Mouse (Mus musculus) neural tube, embryonic 12.5 days (tissue): ENCODE results near the gene Kirrel2. TPM values are rescaled to one million over a fixed set of nuclear protein-coding genes. Genes with fewer than 3 reads are reported as not detected.

ENCODE experiments used
- ATAC-seq: fragments of 200-750 bp; cut with Nextera tagmentation; 2 replicates; pipeline ENCODE4 v1.8.0; 2017; ENCODE audit warnings: low read depth, mild to moderate bottlenecking, moderate TSS enrichment, moderate library complexity; ENCODE audit not compliant: low FRiP score
- H3K27ac ChIP-seq: fragments of 300-500 bp; sonication (generic); 2 replicates; pipeline ENCODE4 v1.5.1; 2016
- H3K27me3 ChIP-seq: fragments of 300-500 bp; sonication (generic); replicated peaks from 2 replicates; pipeline ENCODE4 v1.6.1; 2016; ENCODE audit warnings: mild to moderate bottlenecking
- H3K36me3 ChIP-seq: fragments of 300-500 bp; sonication (generic); 2 replicates; pipeline ENCODE4 v1.6.1; 2016; ENCODE audit warnings: mild to moderate bottlenecking
- H3K4me1 ChIP-seq: fragments of 300-500 bp; sonication (generic); 2 replicates; pipeline ENCODE4 v1.6.1; 2016
- H3K4me2 ChIP-seq: fragments of 300-500 bp; sonication (generic); replicated peaks from 2 replicates; pipeline ENCODE4 v1.6.1; 2016; ENCODE audit warnings: mild to moderate bottlenecking
- H3K4me3 ChIP-seq: fragments of 300-500 bp; sonication (generic); 2 replicates; pipeline ENCODE4 v1.5.1; 2016
- H3K9ac ChIP-seq: fragments of 300-500 bp; sonication (generic); 2 replicates; pipeline ENCODE4 v1.6.1; 2016; ENCODE audit warnings: mild to moderate bottlenecking
- H3K9me3 ChIP-seq: fragments of 300-500 bp; sonication (generic); 2 replicates; pipeline ENCODE4 v1.6.1; 2016; ENCODE audit warnings: mild to moderate bottlenecking
- WGBS: fragments of 180-500 bp; shearing (Covaris S2); methylation state at CpG from one replicate; pipeline ENCODE4 v1.1.7; 2016; 5-methylcytosine and 5-hydroxymethylcytosine counted together
- polyA plus RNA-seq: library from polyadenylated mRNA; unstranded; fragments of >200 nt; fragmentation: Nextera tagmentation; extraction: Ambion mirVana; gene quantifications from 2 replicates; pipeline ENCODE4 v1.2.1, GENCODE M21; 2016

Gene Kirrel2
- polyA plus RNA-seq, 1 experiment from 2014 or later = 13.5 TPM

DNA sequence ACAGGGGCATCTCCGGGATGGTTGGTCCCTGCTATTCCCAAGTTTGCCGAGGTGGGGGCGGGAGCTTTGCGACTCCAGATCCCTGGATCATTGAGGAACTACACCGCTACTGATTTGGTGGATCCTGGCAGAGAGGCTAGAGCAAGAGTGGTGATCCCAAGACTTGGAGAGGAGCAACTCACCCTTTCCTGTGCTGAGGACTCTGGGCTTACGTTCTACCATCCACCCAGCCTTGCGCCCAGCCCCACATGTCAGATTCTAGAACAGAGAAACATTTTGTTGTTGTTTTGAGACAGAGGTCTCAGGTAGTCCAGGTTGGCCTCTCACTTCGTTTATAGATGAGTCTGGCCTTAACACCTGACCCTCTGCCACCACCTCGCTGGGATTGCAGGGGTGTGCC, 34.9 kb downstream of the Kirrel2 start:
- WGBS = 17% methylated on average over 9 of the region's 9 CpGs
- Histone ChIP-seq H3K4me1 (peaks cover 14% of the 10 kb centered on the region), H3K27me3 (peaks cover 9% of the 10 kb centered on the region; the same call in 1 of the 2 replicates), H3K9me3 (no peaks in the 10 kb centered on the region), H3K4me2 (peak overlapping the region; percentile 86), H3K4me3 (peak overlapping the region; percentile 51), H3K36me3 (peaks cover 6% of the 10 kb centered on the region; the same call in 1 of the 2 replicates), H3K9ac (peak overlapping the region; percentile 56), H3K27ac (no peak overlapping the region)
- ATAC-seq = peak; percentile 46

DNA sequence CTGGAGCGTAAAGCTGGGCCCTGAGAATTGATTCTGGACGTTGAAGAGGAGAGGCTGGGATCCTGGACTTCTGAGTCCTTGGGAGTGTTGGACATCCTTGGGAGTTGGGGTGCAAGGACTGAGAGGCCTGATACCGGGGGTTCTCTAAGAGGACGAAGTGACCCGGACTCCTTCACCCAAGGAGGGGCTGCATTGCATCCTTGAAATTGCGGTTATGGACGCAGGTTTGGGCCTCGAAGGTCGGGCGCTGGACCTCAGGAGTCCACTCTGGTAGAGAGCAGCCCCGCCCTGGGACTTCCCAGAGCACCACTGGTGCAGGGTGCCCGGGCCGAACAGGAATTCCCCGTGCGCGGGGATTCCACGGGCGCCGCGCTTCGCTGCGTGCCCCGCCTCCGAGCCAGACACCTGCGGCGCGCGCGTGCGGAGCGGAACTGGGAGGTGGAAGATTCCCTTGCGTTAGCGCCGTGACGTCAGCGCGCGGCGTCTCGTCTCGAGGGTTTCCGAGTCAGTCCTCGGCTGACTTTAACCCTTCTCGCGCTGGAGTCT, 35.5 kb downstream of the Kirrel2 start:
- Histone ChIP-seq H3K9me3 (no peaks in the 10 kb centered on the region), H3K9ac (peak overlapping the region; percentile 56), H3K4me3 (peak overlapping the region; percentile 51), H3K4me1 (peaks cover 14% of the 10 kb centered on the region), H3K36me3 (peaks cover 2% of the 10 kb centered on the region; the same call in 1 of the 2 replicates), H3K27me3 (peaks cover 9% of the 10 kb centered on the region; the same call in 1 of the 2 replicates), H3K4me2 (peak overlapping the region; percentile 86), H3K27ac (no peak overlapping the region)
- peak; percentile 83 for ATAC-seq
- WGBS = under 1% methylated on average over 45 of the region's 45 CpGs

DNA sequence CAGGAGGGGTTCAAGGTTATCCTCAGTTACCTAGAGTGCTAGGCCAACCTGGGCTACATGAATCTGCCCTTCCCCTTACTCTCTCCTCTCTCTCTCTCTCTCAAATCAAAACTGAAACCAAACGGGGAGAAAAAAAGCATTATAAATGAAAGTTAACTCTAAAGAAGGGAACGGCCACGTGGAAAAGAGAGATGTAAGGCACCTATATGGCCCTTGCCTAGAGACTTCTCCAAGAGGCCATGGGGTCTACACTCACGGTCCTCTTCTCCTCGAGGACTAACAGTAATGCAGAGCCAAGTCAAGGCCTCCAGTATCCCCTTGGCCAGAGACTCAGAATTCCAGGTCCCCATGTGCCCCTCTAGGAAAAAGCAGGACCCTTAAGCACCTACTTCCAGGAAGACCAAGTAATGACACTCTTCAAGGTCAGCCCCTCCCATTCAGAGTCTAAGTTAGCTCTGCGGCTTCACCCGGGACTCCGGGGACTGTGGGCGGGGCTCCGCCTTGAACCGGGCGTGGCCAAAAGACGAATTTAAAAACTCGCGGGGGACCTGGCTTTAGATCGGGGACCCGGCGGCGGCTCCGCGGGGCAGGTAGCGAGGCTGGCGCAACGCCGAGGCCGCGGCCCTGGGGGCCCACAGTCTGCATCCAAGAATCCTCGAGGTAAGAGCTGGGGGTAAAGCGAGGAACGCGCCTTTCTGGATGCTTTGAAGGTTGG, 36.2 kb downstream of the Kirrel2 start, which contains the start of gene Nfkbid:
Nfkbid (plus strand) TSS at position 558 of the 715 bp plus-strand sequence.
- WGBS = 10% methylated on average over 31 of the region's 31 CpGs
- no peak within 1 kb of the TSS for H3K27ac ChIP-seq

DNA sequence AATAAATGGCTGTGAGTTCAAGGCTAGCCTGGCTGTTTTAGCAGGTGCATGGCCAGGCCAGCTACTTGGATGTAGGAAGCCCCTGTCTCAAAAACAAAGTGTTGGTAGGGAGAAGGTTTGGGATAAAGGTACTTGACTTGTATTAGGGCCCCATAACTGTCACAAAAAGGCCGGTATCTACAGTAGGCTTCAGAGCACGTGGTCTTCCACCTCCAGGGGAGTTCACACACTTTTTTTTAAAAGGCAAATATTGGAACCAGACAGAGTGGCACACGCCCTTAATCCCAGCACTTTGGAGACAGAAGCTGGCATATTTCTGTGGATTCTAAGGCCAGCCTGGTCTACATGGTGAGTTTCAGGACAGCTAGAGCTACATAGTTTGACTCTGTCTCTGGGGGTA, 36.8 kb downstream of the Kirrel2 start:
- Histone ChIP-seq H3K27me3 (peaks cover 9% of the 10 kb centered on the region; the same call in 1 of the 2 replicates), H3K4me3 (no peak overlapping the region), H3K4me2 (no peak overlapping the region; the same call in 1 of the 2 replicates), H3K9ac (no peak overlapping the region), H3K36me3 (no peaks in the 10 kb centered on the region; the same call in 1 of the 2 replicates), H3K27ac (no peak overlapping the region), H3K4me1 (peaks cover 14% of the 10 kb centered on the region), H3K9me3 (no peaks in the 10 kb centered on the region)
- no peak for ATAC-seq
- WGBS = 84% methylated on average over 3 of the region's 3 CpGs

More for the DNA sequence above, 36.2 kb downstream of the Kirrel2 start, which contains the start of gene Nfkbid:
- Histone ChIP-seq H3K9ac (peak within 1 kb of the TSS; percentile 56), H3K4me2 (peak within 1 kb of the TSS; percentile 86), H3K36me3 (no peaks in the 10 kb centered on the region; the same call in 1 of the 2 replicates), H3K4me1 (peaks cover 14% of the 10 kb centered on the region), H3K4me3 (peak within 1 kb of the TSS; percentile 51), H3K27me3 (peaks cover 9% of the 10 kb centered on the region; the same call in 1 of the 2 replicates), H3K9me3 (no peaks in the 10 kb centered on the region)
- 0 out of 2 replicates have a peak, but pooled peaks have one; percentile 15 for ATAC-seq

DNA sequence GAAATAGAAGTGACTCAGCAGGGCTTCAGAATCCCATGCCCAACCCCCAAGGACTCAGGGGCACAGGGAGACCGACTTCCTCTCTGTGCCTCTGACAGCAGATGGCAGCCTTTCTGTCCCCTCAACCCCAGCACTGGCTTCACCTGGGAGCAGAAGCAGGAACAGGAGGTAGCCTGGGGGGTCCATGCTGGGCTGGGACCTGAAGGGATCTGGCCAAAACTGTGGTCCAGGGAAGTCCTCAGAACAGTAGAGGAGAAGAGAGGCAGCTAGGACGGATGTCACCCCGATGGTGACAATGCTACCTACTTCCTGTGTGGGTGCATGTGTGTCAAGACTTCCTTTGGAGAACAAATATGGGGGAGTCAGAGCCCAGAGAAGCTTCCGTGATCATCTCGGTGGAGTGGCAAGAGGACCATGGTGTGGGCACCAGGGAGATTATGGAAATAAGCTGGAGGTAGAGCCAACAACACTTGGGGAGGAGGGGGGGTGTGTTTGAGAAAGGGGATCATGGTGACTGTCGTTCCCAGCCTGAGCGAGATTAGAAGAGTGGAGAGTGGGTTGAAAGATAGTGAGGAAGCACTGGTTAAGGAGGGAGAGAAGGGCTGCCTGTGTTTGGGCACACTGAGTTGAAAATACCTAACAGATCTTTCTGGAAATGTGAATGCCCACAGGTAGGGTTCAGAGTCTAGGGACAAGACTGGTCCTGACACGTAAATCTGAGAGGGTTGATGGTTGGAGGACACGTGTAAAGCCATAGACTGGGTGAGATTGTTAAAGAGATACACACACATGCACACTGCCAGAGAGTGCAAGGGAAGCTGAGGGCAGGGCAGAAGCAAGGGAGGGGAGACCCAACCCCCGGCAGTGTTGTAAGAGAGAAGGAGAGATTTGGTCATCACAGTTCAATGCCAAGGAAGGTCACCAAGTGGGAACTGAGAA, 37.7 kb downstream of the Kirrel2 start, which contains the start of gene Hcst:
Hcst (minus strand) TSS at position 294 of the 939 bp plus-strand sequence.
- H3K4me1 ChIP-seq = peaks cover 14% of the 10 kb centered on the region
- H3K9me3 ChIP-seq = no peaks in the 10 kb centered on the region
- H3K27me3 ChIP-seq = peaks cover 9% of the 10 kb centered on the region; the same call in 1 of the 2 replicates
- no peak within 1 kb of the TSS for H3K4me3 ChIP-seq
- no peak within 1 kb of the TSS for H3K9ac ChIP-seq
- H3K4me2 ChIP-seq = no peak within 1 kb of the TSS
- 72% methylated on average over 10 of the region's 10 CpGs for WGBS
- no peak for ATAC-seq
- no peak within 1 kb of the TSS for H3K27ac ChIP-seq
- no peaks in the 10 kb centered on the region for H3K36me3 ChIP-seq

DNA sequence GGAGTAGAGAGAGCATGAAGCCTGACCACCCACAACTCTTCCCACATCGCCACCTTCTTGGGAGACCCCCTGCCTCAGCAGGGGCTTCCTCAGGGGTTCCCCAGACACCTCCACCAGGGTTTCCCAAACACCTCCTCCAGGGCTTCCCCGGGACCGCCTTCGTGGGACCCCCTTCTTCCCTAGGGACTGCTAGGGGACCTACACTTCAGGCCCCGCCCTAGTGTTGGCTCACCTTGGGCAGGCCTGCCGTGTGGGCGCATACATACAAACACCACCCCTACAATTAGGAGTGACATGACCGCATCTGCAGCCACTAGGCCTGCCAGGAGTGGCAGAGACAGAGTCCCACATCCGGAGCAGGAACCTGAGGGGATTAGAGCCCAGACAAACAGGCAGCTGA, 39.6 kb downstream of the Kirrel2 start:
- Histone ChIP-seq H3K27ac (no peak overlapping the region), H3K36me3 (no peaks in the 10 kb centered on the region), H3K9ac (no peak overlapping the region), H3K9me3 (no peaks in the 10 kb centered on the region), H3K27me3 (peaks cover 9% of the 10 kb centered on the region; the same call in 1 of the 2 replicates), H3K4me3 (no peak overlapping the region), H3K4me1 (peaks cover 7% of the 10 kb centered on the region), H3K4me2 (no peak overlapping the region)
- ATAC-seq = no peak
- 80% methylated on average over 9 of the region's 9 CpGs for WGBS

DNA sequence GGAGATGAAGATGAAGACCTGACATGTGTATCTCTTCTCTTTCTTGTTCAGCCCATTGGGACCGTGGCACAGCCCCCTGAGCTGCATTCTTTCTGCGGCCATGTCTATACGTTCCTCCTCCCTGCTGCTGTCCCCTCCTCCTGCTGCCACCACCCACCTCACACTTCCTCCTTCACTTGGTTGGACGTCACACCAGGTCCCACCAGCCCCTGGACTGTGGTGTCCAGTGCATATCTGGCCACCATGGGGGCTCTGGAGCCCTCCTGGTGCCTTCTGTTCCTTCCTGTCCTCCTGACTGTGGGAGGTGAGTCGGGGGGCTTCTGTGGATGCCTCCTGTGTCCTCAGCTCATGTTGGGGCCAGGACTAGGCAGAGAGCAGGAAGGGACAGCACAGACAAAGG, 43.9 kb downstream of the Kirrel2 start, which contains the start of gene Tyrobp:
Tyrobp (plus strand) TSS at position 165 of the 400 bp plus-strand sequence.
- no peaks in the 10 kb centered on the region for H3K36me3 ChIP-seq
- no peaks in the 10 kb centered on the region for H3K4me1 ChIP-seq
- no peak within 1 kb of the TSS for H3K27ac ChIP-seq
- 73% methylated on average over 5 of the region's 5 CpGs for WGBS
- no peaks in the 10 kb centered on the region for H3K27me3 ChIP-seq
- no peak for ATAC-seq
- no peak within 1 kb of the TSS for H3K9ac ChIP-seq
- H3K4me2 ChIP-seq = no peak within 1 kb of the TSS
- no peak within 1 kb of the TSS for H3K4me3 ChIP-seq
- no peaks in the 10 kb centered on the region for H3K9me3 ChIP-seq

DNA sequence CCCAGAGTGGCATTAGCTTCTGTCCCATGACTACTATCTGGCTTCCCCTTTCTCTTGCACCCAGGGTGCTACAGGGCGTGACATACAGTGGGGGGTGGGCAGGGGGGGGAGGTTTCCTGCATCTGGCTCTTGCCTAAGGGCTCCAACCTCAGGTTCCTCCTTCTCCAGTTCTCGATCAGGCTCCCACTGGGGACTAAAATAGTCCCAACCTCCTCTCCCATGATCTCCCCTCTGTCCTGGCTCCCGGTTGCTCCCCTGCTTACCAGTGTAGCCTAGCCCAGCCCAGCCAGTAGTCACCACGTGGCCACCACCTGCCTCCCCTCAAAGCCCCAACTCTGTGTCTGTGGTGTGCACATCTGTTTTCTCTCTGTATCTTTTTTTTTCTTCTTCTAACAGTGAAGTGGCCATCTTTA, 44.7 kb downstream of the Kirrel2 start:
- no peaks in the 10 kb centered on the region for H3K27me3 ChIP-seq
- no peaks in the 10 kb centered on the region for H3K9me3 ChIP-seq
- H3K27ac ChIP-seq = no peak overlapping the region
- no peak overlapping the region for H3K9ac ChIP-seq
- no peaks in the 10 kb centered on the region for H3K36me3 ChIP-seq
- ATAC-seq = no peak
- WGBS = 63% methylated on average over 4 of the region's 4 CpGs
- H3K4me1 ChIP-seq = no peaks in the 10 kb centered on the region
- no peak overlapping the region for H3K4me3 ChIP-seq
- no peak overlapping the region for H3K4me2 ChIP-seq

DNA sequence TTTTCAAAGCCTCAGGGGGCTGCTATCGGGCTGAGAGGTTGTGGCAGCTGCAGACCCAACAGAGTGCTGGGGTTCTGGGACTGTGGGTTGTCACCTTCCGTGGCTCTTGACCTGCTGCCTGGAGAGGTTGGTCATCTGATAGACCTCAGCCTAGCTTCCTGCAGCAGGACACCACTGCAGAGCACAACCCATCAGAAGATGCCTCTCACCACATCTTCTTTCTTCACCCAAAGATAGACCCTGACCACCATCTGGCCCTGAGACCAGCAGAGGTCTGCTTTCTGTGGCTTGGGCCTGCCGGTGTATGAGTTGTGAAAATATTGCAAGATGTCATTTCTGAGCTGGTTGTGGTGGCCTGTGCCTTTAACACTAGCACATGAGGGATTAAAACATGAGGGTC, 46.5 kb downstream of the Kirrel2 start:
- no peak overlapping the region for H3K4me2 ChIP-seq
- no peaks in the 10 kb centered on the region for H3K4me1 ChIP-seq
- H3K27ac ChIP-seq = no peak overlapping the region
- WGBS = 75% methylated on average over 3 of the region's 3 CpGs
- ATAC-seq = no peak
- H3K9ac ChIP-seq = no peak overlapping the region
- H3K4me3 ChIP-seq = no peak overlapping the region
- no peaks in the 10 kb centered on the region for H3K9me3 ChIP-seq
- H3K36me3 ChIP-seq = no peaks in the 10 kb centered on the region
- H3K27me3 ChIP-seq = no peaks in the 10 kb centered on the region

DNA sequence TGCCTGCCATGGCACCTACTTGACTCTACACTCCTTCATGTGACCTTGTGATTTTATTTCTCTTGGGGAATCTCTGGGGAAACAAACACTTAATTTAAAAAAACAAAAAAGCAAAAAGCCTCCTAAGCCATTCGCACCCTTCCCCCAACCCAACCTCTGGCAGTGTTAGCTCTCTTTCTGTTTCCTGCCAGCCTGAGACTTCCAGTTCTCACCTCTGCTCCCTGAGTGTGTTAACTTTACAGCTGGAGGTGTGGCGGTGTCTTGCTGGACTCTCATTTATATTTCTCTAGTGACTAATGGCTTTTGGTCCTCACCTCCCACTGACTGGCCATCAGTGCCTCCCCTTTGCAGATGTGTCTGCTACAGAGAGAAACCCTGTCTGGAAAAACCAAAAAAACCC, 47.7 kb downstream of the Kirrel2 start:
- Histone ChIP-seq H3K4me2 (no peak overlapping the region), H3K9me3 (no peaks in the 10 kb centered on the region), H3K4me1 (no peaks in the 10 kb centered on the region), H3K9ac (no peak overlapping the region), H3K27me3 (no peaks in the 10 kb centered on the region), H3K27ac (no peak overlapping the region), H3K4me3 (no peak overlapping the region), H3K36me3 (no peaks in the 10 kb centered on the region)
- no peak for ATAC-seq
- WGBS = 65% methylated on average over 2 of the region's 2 CpGs

DNA sequence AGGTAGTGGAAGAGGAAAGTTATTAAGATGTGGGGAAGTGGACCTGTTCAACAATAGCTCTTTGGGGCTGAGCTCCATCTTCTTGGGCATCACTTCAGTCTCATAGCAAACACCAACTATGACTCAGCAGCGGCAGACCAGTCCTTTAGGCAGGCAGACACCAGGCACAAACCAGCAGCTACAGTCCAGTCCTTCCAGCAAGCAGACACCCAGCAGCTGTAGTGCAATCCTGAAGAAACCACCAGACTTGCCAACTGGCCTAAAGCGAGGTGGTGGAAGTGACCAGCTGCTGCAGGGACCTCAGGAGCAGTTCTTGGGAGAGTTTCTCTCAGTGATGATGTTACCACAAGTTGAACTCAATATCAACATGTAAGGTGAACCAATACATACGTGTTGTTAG, 48.9 kb downstream of the Kirrel2 start:
- Histone ChIP-seq H3K27ac (no peak overlapping the region), H3K4me3 (no peak overlapping the region), H3K4me1 (no peaks in the 10 kb centered on the region), H3K4me2 (no peak overlapping the region), H3K27me3 (no peaks in the 10 kb centered on the region), H3K9me3 (no peaks in the 10 kb centered on the region), H3K36me3 (no peaks in the 10 kb centered on the region), H3K9ac (no peak overlapping the region)
- ATAC-seq = no peak
- 88% methylated on average over 3 of the region's 3 CpGs for WGBS
